Mouse (Mus musculus) adrenal gland, adult (tissue): ENCODE data around the gene Vmn1r7.
A peak's percentile ranks its signal among the peaks of the same experiment; 100 is the strongest.
"Not testable (repeated sequence)": the region's sequence is repeated elsewhere in the genome, so short reads cannot be mapped to it uniquely, and the experiment has no call there.

Source experiments
- DNase-seq, 2 experiments: peaks; one replicate each; pipeline ENCODE4 v3.0.0; 2022 to 2023; ENCODE audit warnings: low spot score in 1 of 2; ENCODE audit not compliant: inconsistent age in 2 of 2

The Vmn1r7 gene

GRCm38 (mm10) chr6:57025224-57025623 lies at the start of gene Vmn1r7:
Gene Vmn1r7 (minus strand): TSS chr6:57025324.
- not testable (repeated sequence) for DNase-seq

GRCm38 (mm10) chr6:57066487-57066886 lies 41.4 kb upstream of the Vmn1r7 start, which contains the start of gene Vmn1r9:
Gene Vmn1r9 (plus strand): TSS chr6:57066787.
- no peak for DNase-seq

DNA sequence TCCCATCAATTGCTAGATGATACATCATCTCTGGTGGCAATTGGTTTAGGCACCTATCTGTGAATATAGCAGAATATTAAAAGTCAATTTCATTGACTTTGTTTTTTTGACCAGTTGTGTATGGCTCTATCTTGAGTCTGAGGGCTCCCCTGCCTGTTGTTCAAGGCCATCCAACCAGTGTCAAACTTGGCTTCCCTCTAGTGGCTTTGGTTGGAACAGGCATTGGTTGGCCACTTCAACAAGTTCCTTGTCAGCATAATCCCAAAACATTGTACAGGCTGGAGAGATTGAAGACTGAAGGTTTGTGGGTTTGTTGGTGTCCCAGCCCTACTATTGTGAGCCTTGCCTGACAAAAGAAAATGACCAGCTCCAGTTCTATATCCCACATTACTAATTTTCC lies 38.6 kb upstream of the Vmn1r7 start:
- peak in 1 of 2 experiments; percentile 42 for DNase-seq

GRCm38 (mm10) chr6:57034674-57035073 lies 9.6 kb upstream of the Vmn1r7 start:
- DNase-seq, result no peak

DNA sequence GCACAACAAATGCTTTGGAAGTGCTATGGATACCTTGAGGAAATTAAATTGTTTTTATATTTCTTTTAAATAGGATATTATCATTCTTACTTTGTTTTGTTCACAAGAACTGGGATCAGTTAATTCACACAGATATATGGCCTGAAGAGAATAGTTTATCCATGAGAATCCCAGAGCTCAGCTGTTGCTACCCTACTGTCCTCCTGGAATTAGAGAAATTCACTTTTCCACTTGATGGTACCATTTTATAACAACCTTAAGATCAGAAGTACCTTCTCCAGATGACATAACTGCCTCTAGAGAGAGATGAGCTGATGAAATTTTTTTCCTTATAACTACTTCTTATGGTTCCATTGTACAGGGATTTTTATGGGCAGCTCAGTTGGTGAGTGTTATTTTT lies 6.9 kb upstream of the Vmn1r7 start, which contains the start of gene Vmn1r8:
TSS of gene Vmn1r8 (plus strand) at position 301 of the 400 bp plus-strand sequence.
- DNase-seq, result no peak

DNA sequence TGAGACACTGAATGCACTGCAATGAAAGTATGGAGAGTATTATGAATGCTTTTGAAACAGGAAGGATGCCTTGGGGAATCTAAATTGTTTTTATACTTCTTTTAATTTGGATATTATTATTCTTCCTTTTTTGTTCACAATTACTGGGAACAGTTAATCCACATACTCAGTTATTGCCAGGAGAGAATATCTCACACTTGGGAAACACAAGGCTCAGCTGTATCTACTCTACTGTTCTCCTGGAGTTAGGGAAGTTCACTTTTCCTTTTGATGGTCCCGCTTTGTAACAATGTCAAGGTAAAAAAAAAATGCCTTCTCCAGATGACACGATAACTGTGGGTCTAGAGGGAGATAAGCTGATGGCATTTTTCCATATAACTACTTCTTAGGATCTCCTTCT lies 28.2 kb downstream of the Vmn1r7 start, which contains the start of gene Vmn1r6:
TSS of gene Vmn1r6 (plus strand) at position 301 of the 400 bp plus-strand sequence.
- DNase-seq, result no peak
